Mouse (Mus musculus) midbrain, embryonic 16.5 days (tissue): ENCODE data around the gene BC049352. TPM values are rescaled to one million over a fixed set of nuclear protein-coding genes. Genes with fewer than 3 reads are reported as not detected.

ENCODE experiments used
- ATAC-seq: fragments of 200-750 bp; cut with Nextera tagmentation; 2 replicates; pipeline ENCODE4 v1.8.0; 2017; ENCODE audit warnings: moderate TSS enrichment
- H3K27ac ChIP-seq: fragments of 300-500 bp; sonication (generic); 2 replicates; pipeline ENCODE4 v1.5.1; 2014; ENCODE audit warnings: mild to moderate bottlenecking, low read length, mixed read lengths
- H3K27me3 ChIP-seq: fragments of 300-500 bp; sonication (generic); 2 replicates; pipeline ENCODE4 v1.6.1; 2014; ENCODE audit warnings: low read depth, low read length, mixed read lengths; ENCODE audit not compliant: control insufficient read depth, insufficient read depth
- H3K36me3 ChIP-seq: fragments of 300-500 bp; sonication (generic); 2 replicates; pipeline ENCODE4 v1.6.1; 2014; ENCODE audit warnings: mild to moderate bottlenecking, low read length, moderate library complexity, mixed read lengths; ENCODE audit not compliant: control insufficient read depth, insufficient read depth
- H3K4me1 ChIP-seq: fragments of 300-500 bp; sonication (generic); 2 replicates; pipeline ENCODE4 v1.6.1; 2014; ENCODE audit warnings: mild to moderate bottlenecking, low read length, mixed read lengths; ENCODE audit not compliant: control insufficient read depth, insufficient read depth
- H3K4me2 ChIP-seq: fragments of 300-500 bp; sonication (generic); 2 replicates; pipeline ENCODE4 v1.6.1; 2014; ENCODE audit warnings: mild to moderate bottlenecking, low read length, mixed read lengths
- H3K4me3 ChIP-seq: fragments of 300-500 bp; sonication (generic); 2 replicates; pipeline ENCODE4 v1.5.1; 2014; ENCODE audit warnings: low read depth, mild to moderate bottlenecking, low read length, moderate library complexity, mixed read lengths
- H3K9ac ChIP-seq: fragments of 300-500 bp; sonication (generic); 2 replicates; pipeline ENCODE4 v1.6.1; 2014; ENCODE audit warnings: low read depth, low read length, mixed read lengths
- H3K9me3 ChIP-seq: fragments of 300-500 bp; sonication (generic); replicated peaks from 2 replicates; pipeline ENCODE4 v1.6.1; 2014; ENCODE audit warnings: mild to moderate bottlenecking, low read length, mixed read lengths; ENCODE audit not compliant: control insufficient read depth, poor library complexity, severe bottlenecking
- WGBS: fragments of 180-500 bp; shearing (Covaris S2); extraction: QIAGEN DNeasy Blood & Tissue Kit; methylation state at CpG from one replicate; pipeline ENCODE4 v1.1.7; 2014; 5-methylcytosine and 5-hydroxymethylcytosine counted together
- polyA plus RNA-seq: library from polyadenylated mRNA; unstranded; fragments of >200 nt; fragmentation: Nextera tagmentation; extraction: Ambion mirVana; gene quantifications from 2 replicates; pipeline ENCODE4 v1.2.1, GENCODE M21; 2015

BC049352 gene
- polyA plus RNA-seq, 1 experiment from 2014 or later: 0.18 TPM

DNA sequence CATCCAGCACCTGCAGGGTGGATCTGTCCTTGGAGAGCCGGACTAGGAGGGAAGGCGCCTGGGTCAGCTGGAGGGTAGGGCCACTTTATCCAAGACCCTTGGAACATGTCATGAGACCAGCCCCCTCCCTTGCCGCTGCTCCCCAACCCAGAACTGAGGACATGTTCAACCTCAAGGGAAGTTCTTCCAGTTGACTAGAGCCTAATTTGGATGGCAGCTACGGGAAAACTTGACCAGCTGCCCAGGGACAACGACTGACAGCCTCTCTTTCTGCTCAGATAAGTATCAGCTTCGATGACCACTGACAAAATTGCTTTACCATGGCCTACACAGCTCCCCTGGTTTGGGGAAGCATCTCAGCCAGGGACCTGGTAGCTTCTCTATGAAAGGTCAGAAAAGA is 1.5 kb downstream of the BC049352 start:
- Histone ChIP-seq H3K4me3 (no peak overlapping the region), H3K9me3 (no peaks in the 10 kb centered on the region), H3K4me2 (no peak overlapping the region), H3K4me1 (no peaks in the 10 kb centered on the region; the same call in 1 of the 2 replicates), H3K27me3 (no peaks in the 10 kb centered on the region), H3K9ac (no peak overlapping the region), H3K27ac (no peak overlapping the region), H3K36me3 (no peaks in the 10 kb centered on the region)
- 86% methylated on average over 6 of the region's 6 CpGs for WGBS
- no peak for ATAC-seq

DNA sequence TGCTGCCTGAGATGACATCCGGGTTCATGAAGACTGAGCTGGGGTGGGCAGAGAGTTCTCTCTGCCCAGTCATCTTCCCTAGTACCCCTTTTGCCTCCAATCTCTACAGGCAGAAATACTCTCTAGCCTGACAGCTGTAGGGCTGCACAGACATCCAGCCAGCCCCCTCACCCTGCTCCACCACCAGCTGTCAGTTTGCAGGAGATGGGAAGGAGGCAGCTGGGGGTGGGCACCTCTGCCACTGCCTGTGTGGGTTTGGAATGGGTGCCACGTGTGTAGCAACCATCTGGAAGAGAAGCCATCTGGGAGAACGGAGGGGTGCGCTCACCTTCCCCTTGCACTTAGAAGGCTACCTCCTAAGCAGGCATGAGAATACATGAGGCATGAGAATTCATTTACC is 3.4 kb downstream of the BC049352 start:
- H3K4me3 ChIP-seq: no peak overlapping the region
- H3K27ac ChIP-seq: no peak overlapping the region
- no peaks in the 10 kb centered on the region; the same call in 1 of the 2 replicates for H3K4me1 ChIP-seq
- no peak for ATAC-seq
- H3K4me2 ChIP-seq: no peak overlapping the region
- WGBS: 79% methylated on average over 4 of the region's 4 CpGs
- H3K36me3 ChIP-seq: no peaks in the 10 kb centered on the region
- H3K27me3 ChIP-seq: no peaks in the 10 kb centered on the region
- no peak overlapping the region for H3K9ac ChIP-seq
- H3K9me3 ChIP-seq: no peaks in the 10 kb centered on the region

DNA sequence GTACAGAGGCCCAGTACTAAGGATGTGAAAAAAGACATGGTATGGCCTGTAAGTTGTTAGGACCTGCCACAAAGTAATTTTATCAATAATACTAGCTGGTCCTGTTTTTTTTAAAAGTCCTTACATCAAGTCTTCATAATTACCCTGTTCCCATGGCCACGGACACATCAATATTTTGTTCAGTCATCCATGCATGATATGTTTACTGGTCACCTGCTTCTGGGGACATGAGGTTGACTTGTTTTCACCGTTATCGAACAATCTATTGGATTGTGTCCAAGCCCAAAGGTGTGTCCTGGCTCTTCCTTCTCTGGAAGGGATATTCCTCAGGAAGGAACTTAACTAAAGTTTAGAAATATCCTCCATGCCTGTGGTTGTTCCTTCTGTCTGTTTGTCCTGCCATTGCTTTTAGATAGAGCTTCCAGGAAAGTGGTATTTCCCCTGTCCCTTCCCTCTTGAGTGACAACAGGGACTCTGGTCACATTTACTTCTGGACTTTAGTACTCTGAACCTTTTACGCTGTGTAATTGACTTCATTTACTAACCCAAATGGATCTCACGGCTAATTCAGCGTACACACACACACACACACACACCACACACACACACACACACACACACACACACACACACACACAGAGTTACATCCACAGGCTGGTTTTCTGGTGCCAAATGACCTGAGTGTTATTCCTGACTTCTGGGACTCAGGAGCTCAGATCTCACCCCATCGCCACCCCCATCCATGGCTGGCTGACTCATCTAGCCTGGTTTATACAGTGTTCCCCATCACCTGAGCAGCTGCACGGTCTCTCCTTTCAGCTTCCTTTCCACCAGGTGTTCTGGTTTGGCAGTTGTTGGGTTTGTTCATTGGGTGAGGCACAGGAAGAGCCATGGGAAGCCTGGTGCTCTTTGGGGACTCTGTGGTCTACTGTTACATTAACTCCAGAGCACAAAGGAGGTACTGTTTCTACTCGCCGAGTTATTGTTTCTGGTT is 7.1 kb downstream of the BC049352 start:
- ATAC-seq: no peak
- Histone ChIP-seq H3K27ac (no peak overlapping the region), H3K9ac (no peak overlapping the region), H3K27me3 (no peaks in the 10 kb centered on the region), H3K4me3 (no peak overlapping the region), H3K36me3 (no peaks in the 10 kb centered on the region), H3K4me1 (no peaks in the 10 kb centered on the region), H3K4me2 (no peak overlapping the region), H3K9me3 (no peaks in the 10 kb centered on the region)
- 92% methylated on average over 10 of the region's 10 CpGs for WGBS

DNA sequence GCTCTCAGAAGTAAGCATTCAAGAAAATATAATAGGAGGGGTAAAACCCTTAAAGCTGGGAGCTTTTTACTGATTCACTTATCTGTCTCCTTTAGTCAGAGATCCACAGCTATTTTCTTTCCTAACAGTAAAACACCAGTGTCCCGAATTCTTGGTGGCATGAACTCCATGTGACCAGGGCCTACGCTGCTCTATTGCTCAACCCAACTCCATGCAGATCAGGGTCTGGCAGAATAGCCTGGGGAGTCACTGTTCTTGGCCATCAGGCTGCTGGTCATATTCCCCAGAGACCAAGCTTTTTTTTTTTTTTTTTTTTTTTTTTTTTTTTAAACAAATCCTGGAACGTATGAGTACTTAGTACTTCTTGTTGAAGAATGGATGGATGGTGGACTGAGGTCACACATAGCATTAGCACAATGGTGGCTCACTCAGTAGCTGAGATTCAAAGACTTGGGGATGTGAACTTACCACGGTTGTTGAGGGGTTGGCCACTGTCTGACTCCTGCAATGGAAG is 7.9 kb downstream of the BC049352 start:
- Histone ChIP-seq H3K27ac (no peak overlapping the region), H3K27me3 (no peaks in the 10 kb centered on the region), H3K4me3 (no peak overlapping the region), H3K9me3 (no peaks in the 10 kb centered on the region), H3K4me2 (no peak overlapping the region), H3K4me1 (no peaks in the 10 kb centered on the region), H3K9ac (no peak overlapping the region), H3K36me3 (no peaks in the 10 kb centered on the region)
- ATAC-seq: no peak
- WGBS: 89% methylated on average over 4 of the region's 4 CpGs

DNA sequence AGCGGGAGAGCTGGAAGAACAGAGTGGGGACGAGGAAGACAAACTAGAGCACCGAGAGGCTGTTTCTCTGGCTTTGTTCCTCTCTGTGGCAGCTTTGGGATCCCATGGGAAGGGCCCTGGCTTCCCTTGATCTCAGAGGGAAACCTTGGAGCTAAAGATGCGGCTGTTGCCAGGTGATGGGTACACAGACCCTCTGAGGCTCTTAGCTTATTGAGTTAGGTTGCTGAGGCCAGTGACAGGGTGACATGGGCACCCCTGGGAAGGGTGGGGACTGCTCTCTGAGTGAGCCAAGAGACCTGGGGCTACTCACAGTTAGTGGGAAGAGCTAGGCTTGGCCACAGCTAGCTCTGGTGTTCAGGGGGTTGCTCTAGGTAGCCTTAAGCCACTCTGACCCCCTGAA is 13.7 kb downstream of the BC049352 start:
- Histone ChIP-seq H3K36me3 (no peaks in the 10 kb centered on the region), H3K9ac (no peak overlapping the region), H3K4me3 (no peak overlapping the region), H3K27ac (no peak overlapping the region), H3K4me2 (no peak overlapping the region), H3K27me3 (no peaks in the 10 kb centered on the region), H3K4me1 (no peaks in the 10 kb centered on the region), H3K9me3 (no peaks in the 10 kb centered on the region)
- no peak for ATAC-seq
- 60% methylated on average over 4 of the region's 4 CpGs for WGBS

DNA sequence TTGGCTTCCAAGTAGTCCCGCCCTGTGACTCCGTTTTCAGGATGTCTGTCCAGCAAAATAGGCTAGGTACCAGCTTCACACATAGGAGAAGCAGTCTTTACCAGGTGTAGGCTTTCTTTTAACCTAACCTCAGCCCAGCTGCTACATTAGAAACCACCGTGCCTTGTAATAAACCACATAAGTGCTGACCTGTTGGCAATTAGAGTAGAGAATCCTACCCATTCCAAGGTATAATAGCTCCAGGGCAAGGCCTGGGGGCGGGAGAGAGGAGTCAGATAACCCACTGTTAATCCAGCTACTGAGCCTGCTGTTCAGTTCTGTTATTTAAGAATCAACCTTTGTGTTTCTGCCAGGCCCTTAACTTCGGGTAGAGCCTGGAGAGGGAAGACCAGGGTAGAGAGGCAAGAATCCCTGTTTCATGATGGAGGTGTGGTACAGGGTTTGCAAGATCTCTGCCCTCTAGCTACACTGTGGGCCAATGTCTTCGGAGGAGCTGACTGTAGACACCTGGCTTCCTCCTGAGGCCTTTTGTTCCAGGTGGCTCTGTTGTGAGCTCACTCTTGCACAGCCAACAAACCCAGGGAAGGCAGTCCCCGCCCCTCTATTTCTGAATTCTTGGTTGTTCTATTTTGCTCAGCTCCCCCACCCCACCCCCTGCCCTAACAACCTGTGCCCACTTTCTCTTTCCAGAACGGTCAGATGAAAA is 14.5 kb downstream of the BC049352 start:
- 76% methylated on average over 8 of the region's 8 CpGs for WGBS
- no peak for ATAC-seq
- no peak overlapping the region for H3K9ac ChIP-seq
- H3K4me2 ChIP-seq: no peak overlapping the region
- H3K36me3 ChIP-seq: no peaks in the 10 kb centered on the region
- H3K4me3 ChIP-seq: no peak overlapping the region
- H3K27ac ChIP-seq: no peak overlapping the region
- no peaks in the 10 kb centered on the region for H3K27me3 ChIP-seq
- no peaks in the 10 kb centered on the region for H3K4me1 ChIP-seq
- H3K9me3 ChIP-seq: no peaks in the 10 kb centered on the region

DNA sequence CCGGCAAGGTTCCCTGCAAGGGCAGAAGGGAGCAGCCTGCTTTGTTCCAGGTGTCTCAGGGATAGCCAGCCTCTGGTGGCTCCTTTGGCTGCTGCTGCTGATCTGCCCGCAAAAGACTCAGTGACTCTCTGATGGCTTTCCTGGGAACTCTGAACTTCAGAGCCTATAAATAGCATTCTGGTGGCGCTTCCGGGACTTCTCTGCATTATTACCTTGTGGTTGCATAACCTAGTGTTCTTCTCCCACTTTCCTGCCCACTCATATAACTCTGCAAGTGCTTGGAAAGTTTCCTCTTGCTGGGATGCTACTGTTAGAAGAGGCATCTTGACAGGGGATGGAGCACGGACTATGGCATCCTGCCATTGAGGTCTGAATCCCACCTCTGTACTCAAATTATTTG is 15.7 kb downstream of the BC049352 start:
- no peaks in the 10 kb centered on the region for H3K9me3 ChIP-seq
- no peak overlapping the region for H3K4me3 ChIP-seq
- no peaks in the 10 kb centered on the region for H3K27me3 ChIP-seq
- no peak overlapping the region for H3K27ac ChIP-seq
- no peaks in the 10 kb centered on the region for H3K36me3 ChIP-seq
- H3K4me2 ChIP-seq: no peak overlapping the region
- H3K9ac ChIP-seq: no peak overlapping the region
- ATAC-seq: no peak
- no peaks in the 10 kb centered on the region for H3K4me1 ChIP-seq
- WGBS: 92% methylated on average over 5 of the region's 5 CpGs

DNA sequence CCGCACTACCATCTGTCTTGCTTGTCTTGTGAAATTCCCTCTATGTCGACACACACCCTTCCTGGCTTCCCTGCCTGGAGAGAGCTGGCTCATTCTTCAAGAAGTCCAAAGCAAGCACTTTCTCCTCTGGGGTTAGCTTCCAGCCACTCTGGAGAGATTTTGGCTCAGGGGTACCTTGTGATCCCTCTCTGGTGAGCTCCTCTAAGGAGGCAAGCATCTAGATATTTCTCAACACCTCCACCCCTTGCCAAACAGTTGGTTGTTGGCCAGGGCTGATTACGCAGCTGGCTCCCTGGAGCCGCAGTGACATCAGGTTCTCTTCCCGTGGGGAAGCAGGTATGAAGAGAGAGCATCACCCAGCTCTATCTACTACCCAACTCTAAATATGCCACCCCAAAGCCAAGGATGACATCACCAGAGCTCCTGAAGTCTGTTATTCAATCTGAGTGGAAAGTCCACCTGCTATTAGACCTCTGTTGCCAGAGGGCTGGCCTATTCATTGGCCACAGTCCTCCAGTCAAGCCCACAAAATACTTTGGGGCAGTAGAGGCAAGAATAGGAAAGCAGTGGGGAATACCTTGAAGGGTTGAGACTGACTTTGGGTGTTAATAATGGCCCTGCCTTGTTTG is 19.6 kb downstream of the BC049352 start:
- Histone ChIP-seq H3K4me3 (no peak overlapping the region), H3K4me2 (no peak overlapping the region), H3K36me3 (no peaks in the 10 kb centered on the region), H3K9me3 (no peaks in the 10 kb centered on the region), H3K27ac (no peak overlapping the region), H3K27me3 (no peaks in the 10 kb centered on the region), H3K9ac (no peak overlapping the region), H3K4me1 (no peaks in the 10 kb centered on the region)
- WGBS: 81% methylated on average over 5 of the region's 5 CpGs
- ATAC-seq: no peak
